Mouse (Mus musculus): ENCODE results near the gene Gsdma. TPM values are rescaled to one million over a fixed set of nuclear protein-coding genes. Genes with fewer than 3 reads are reported as not detected.
A peak's percentile ranks its signal among the peaks of the same experiment; 100 is the strongest.

Gsdma gene
- polyA plus RNA-seq, 1 experiment from 2014 or later, result 2.0 TPM

DNA sequence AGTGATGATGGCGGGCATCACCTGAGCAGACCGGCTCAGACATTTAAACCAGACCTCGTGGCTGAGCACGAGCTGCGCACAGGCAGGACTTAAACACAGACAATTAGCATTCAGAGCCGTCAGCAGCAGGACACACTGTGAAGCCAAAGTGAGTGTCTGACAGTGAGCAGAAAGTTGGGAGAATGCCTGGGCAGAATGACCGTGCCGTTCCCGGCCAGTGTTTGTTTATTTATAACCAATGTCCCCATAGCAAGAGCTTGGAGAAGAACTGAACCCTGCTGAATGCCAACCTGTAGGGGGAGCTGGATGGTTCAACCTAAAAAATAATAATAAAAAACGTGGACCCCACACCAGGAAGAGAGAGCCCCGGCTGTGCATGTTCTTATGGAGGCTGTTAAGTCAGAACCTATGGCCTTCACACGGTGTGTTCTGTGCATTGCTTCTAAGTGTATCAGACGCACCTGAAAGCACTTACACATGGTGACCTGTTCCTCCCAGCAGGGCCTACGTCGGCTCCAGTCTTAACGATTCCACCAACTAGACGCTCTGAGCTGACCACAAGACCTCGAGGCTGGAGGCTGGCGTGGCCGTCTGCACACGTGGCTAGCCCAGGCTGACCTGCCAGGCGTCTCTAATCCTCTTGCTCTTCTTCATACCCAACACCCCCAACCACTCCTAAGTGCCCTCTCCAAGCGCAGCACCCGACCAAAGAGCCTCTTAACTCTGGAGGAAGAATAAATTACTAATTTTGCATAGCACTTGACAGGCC lies 57.5 kb downstream of the Gsdma start:
- H3K9ac ChIP-seq (ENCODE audit: low read depth, low read length), result no peak overlapping the region
- H3K36me3 ChIP-seq (ENCODE audit: control insufficient read depth, insufficient read depth, low read length), result peaks cover 27% of the 10 kb centered on the region; the same call in 1 of the 2 replicates
- peaks cover 14% of the 10 kb centered on the region for H3K4me1 ChIP-seq (ENCODE audit: control insufficient read depth, insufficient read depth, low read length)
- peak; percentile 35 for DNase-seq (ENCODE audit: low spot score)
- H3K4me3 ChIP-seq (ENCODE audit: low read depth, low read length), result no peak overlapping the region
- ATAC-seq (ENCODE audit: low read depth), result no peak
- no peak overlapping the region; the same call in 1 of the 2 replicates for H3K27ac ChIP-seq (replicated peaks; ENCODE audit: low read depth, low read length)
- no peak overlapping the region for H3K4me2 ChIP-seq (ENCODE audit: low read depth, low read length)
- H3K9me3 ChIP-seq (ENCODE audit: control insufficient read depth, low read length), result no peaks in the 10 kb centered on the region
- no peaks in the 10 kb centered on the region for H3K27me3 ChIP-seq (replicated peaks; ENCODE audit: control insufficient read depth, insufficient read depth, low read length)
- 59% methylated on average over 22 of the region's 24 CpGs for WGBS

DNA sequence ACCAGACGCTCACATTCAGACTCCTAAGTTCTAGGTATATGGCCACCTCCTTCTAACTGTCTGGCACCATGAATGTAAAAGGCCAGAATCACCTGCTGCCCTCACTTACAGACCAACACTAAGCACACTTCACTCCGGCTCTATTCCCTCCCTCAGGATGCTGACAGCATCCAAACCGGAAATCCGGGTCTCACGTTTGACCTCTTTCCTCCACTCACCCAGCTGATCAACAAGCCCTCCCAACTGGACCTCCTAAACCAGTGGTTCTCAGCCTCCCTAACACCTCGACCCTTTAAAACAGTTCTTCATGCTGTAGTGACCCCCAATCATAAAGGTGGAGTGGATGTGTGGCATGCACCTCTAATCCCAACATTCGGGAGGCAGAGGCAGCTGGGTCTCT lies 58.9 kb downstream of the Gsdma start:
- Histone ChIP-seq H3K27me3 (replicated peaks; ENCODE audit: control insufficient read depth, insufficient read depth, low read length) (no peaks in the 10 kb centered on the region), H3K9me3 (ENCODE audit: control insufficient read depth, low read length) (no peaks in the 10 kb centered on the region), H3K27ac (replicated peaks; ENCODE audit: low read depth, low read length) (no peak overlapping the region), H3K4me2 (ENCODE audit: low read depth, low read length) (no peak overlapping the region), H3K4me3 (ENCODE audit: low read depth, low read length) (no peak overlapping the region), H3K9ac (ENCODE audit: low read depth, low read length) (no peak overlapping the region), H3K4me1 (ENCODE audit: control insufficient read depth, insufficient read depth, low read length) (peaks cover 12% of the 10 kb centered on the region), H3K36me3 (ENCODE audit: control insufficient read depth, insufficient read depth, low read length) (peaks cover 38% of the 10 kb centered on the region)
- no peak for DNase-seq (ENCODE audit: low spot score)
- no peak for ATAC-seq (ENCODE audit: low read depth)
- WGBS, result 74% methylated on average over 7 of the region's 7 CpGs

DNA sequence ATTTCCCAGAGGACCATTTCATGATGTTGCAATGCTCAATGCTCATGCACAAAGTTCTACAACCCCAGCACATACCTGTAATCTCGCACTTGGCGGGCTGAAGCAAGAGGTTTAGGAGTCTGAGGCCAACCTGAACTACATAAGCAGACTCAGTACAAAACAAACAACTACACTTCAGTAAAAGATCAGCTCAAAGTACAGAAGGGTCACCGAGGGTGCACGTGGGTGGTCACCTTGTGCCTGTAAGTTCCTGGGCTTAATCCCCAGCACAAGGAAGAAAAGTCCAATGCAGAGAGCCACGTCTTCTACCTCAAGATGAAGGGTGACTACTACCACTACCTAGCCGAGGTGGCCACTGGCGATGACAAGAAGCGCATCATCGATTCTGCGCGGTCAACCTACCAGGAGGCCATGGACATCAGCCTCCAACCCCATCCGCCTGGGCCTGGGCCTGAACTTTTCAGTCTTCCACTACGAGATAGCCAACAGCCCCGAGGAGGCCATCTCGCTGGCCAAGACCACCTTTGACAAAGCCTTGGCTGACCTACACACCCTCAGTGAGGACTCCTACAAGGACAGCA lies 61.9 kb downstream of the Gsdma start:
- Histone ChIP-seq H3K4me2 (ENCODE audit: low read depth, low read length) (no peak overlapping the region), H3K27me3 (replicated peaks; ENCODE audit: control insufficient read depth, insufficient read depth, low read length) (no peaks in the 10 kb centered on the region), H3K9me3 (ENCODE audit: control insufficient read depth, low read length) (no peaks in the 10 kb centered on the region), H3K27ac (replicated peaks; ENCODE audit: low read depth, low read length) (no peak overlapping the region), H3K4me3 (ENCODE audit: low read depth, low read length) (no peak overlapping the region), H3K4me1 (ENCODE audit: control insufficient read depth, insufficient read depth, low read length) (peaks cover 24% of the 10 kb centered on the region), H3K36me3 (ENCODE audit: control insufficient read depth, insufficient read depth, low read length) (peaks cover 38% of the 10 kb centered on the region), H3K9ac (ENCODE audit: low read depth, low read length) (no peak overlapping the region)
- 92% methylated on average over 15 of the region's 15 CpGs for WGBS
- DNase-seq (ENCODE audit: low spot score), result no peak
- ATAC-seq (ENCODE audit: low read depth), result no peak

Other genes with a start within 250 kb of the Gsdma start
- gene Mien1, start 225.4 kb upstream of the Gsdma start, polyA plus RNA-seq (2014; fragmentation: Nextera tagmentation; extraction: Ambion mirVana), result 92.4 and 102 TPM in 2 replicates
- gene Grb7, start 218.0 kb upstream of the Gsdma start, polyA plus RNA-seq (2014; fragmentation: Nextera tagmentation; extraction: Ambion mirVana), result 8.3 and 8.8 TPM in 2 replicates
- gene Ikzf3, start 118.3 kb upstream of the Gsdma start, polyA plus RNA-seq (2014; fragmentation: Nextera tagmentation; extraction: Ambion mirVana), result 0.18 and 0.21 TPM in 2 replicates
- 0.21 TPM in 1 of 2 replicates, not detected in the other for gene Zpbp2, start 113.3 kb upstream of the Gsdma start, polyA plus RNA-seq (2014; fragmentation: Nextera tagmentation; extraction: Ambion mirVana)
- 12.6 and 13.6 TPM in 2 replicates for gene Ormdl3, start 77.0 kb upstream of the Gsdma start, polyA plus RNA-seq (2014; fragmentation: Nextera tagmentation; extraction: Ambion mirVana)
- not detected in 2 replicates for gene Lrrc3c, start 66.1 kb upstream of the Gsdma start, polyA plus RNA-seq (2014; fragmentation: Nextera tagmentation; extraction: Ambion mirVana)
- 0.54 and 0.75 TPM in 2 replicates for gene Gm12355, start 38.7 kb upstream of the Gsdma start, polyA plus RNA-seq (2014; fragmentation: Nextera tagmentation; extraction: Ambion mirVana)
- not detected in 2 replicates for gene Gsdma3, start 38.0 kb upstream of the Gsdma start, polyA plus RNA-seq (2014; fragmentation: Nextera tagmentation; extraction: Ambion mirVana)
- not detected in 2 replicates for gene Gsdma2, start 17.6 kb upstream of the Gsdma start, polyA plus RNA-seq (2014; fragmentation: Nextera tagmentation; extraction: Ambion mirVana)
- gene Psmd3, start 18.2 kb downstream of the Gsdma start, polyA plus RNA-seq (2014; fragmentation: Nextera tagmentation; extraction: Ambion mirVana), result 136 and 146 TPM in 2 replicates
- not detected in 2 replicates for gene Csf3, start 36.9 kb downstream of the Gsdma start, polyA plus RNA-seq (2014; fragmentation: Nextera tagmentation; extraction: Ambion mirVana)
- gene Med24, start 65.1 kb downstream of the Gsdma start, polyA plus RNA-seq (2014; fragmentation: Nextera tagmentation; extraction: Ambion mirVana), result 40.7 and 49.0 TPM in 2 replicates
- 57.7 and 62.2 TPM in 2 replicates for gene Thra, start 76.3 kb downstream of the Gsdma start, polyA plus RNA-seq (2014; fragmentation: Nextera tagmentation; extraction: Ambion mirVana)
- 1.1 and 1.9 TPM in 2 replicates for gene Nr1d1, start 111.0 kb downstream of the Gsdma start, polyA plus RNA-seq (2014; fragmentation: Nextera tagmentation; extraction: Ambion mirVana)
- 18.1 and 18.5 TPM in 2 replicates for gene Msl1, start 131.2 kb downstream of the Gsdma start, polyA plus RNA-seq (2014; fragmentation: Nextera tagmentation; extraction: Ambion mirVana)
- gene Casc3, start 140.6 kb downstream of the Gsdma start, polyA plus RNA-seq (2014; fragmentation: Nextera tagmentation; extraction: Ambion mirVana), result 32.2 and 34.0 TPM in 2 replicates
- gene Rapgefl1, start 172.4 kb downstream of the Gsdma start, polyA plus RNA-seq (2014; fragmentation: Nextera tagmentation; extraction: Ambion mirVana), result 5.7 and 6.3 TPM in 2 replicates
- gene Wipf2, start 199.3 kb downstream of the Gsdma start, polyA plus RNA-seq (2014; fragmentation: Nextera tagmentation; extraction: Ambion mirVana), result 3.9 and 4.3 TPM in 2 replicates
- gene Cdc6, start 243.4 kb downstream of the Gsdma start, polyA plus RNA-seq (2014; fragmentation: Nextera tagmentation; extraction: Ambion mirVana), result 22.7 and 23.0 TPM in 2 replicates

All from embryonic facial prominence, embryonic 14.5 days (tissue).